Mouse (Mus musculus): ENCODE measurements at regions not wholly inside any gene's neighbourhood (a gene's known extent, or its start where the extent isn't known, plus 50 kb on each side); places are given as distances from the start of the nearest gene placed in this dataset.

DNA sequence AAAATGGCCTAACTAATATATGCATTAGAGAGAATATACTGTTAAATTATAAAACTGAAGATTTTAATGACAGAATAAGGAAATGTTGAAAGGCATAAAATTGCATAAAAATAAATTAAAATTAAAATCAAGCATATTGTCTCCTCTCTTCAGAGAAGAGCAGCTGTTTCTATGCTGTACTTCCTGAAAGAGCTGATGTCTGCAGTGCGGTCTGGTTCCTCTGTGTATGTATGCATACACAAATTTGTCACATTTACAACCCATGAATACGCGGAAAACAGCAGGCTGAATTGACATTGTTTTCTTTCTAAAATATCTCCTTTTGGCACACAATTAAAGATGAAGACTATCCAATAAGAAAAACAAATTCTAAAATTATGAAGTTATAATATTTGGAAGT, 278.5 kb downstream of the Olfr1505 start:
- in situ Hi-C loops (cut with MboI, MseI) = no loop called here

DNA sequence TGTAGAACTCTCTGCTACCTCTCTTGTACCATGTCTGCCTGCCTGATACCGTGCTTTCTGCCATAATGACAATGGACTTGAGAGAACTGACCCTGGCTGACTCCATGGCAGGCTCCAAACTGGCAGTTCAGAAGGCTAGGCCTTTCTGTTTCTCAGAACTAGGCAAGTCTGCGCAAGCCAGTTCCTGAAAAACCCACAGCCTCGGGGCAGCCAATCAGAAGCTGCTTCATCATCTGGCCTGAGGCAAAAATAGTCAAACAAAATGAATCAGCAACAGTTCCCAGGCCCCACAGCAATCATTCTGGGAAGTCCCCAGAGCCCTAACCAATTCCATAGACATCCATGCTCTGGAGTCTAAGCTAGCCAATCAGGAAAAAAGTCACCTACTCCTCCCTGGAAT, 284.5 kb downstream of the Olfr1505 start:
- in situ Hi-C loops (cut with MboI, MseI) = no loop called here

- in situ Hi-C loops (cut with MboI, MseI) = no loop called here
Observed at GRCm38 (mm10) chr19:14220507-14220909, 307.2 kb downstream of the Olfr1505 start.

DNA sequence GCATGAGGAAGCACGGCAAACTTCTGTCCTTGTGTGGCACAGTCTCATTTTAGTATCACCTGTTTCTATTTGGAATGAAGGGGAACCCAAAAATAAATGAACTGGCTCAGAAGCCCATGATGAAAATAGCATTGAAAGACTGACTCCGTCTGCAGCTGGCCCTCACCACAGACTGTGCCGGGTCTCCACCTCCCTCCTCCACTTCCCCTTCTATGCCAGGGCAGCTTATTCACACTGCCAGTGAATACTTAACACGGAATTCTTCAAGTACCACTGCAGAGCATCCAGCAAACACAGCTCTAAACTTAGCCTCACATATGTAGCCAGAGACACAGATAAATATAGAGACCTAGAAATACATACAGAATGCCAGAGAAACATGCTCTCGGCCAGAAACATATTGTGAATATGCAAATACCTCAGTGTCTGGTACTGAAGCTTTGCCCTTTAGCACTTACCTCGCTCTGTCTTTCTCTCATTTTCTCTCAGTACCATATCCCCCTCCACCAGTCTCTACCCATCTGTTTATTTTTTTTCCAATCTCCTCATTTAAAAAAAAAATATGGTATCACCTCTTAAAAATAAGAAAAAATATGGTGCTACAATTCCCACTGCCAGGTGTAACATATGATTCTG, 311.8 kb downstream of the Olfr1505 start:
- in situ Hi-C loops (cut with MboI, MseI) = loop anchor here (5.0 kb wide), 1 partner anchor 187 kb away; no protein-coding TSS in a partner anchor

DNA sequence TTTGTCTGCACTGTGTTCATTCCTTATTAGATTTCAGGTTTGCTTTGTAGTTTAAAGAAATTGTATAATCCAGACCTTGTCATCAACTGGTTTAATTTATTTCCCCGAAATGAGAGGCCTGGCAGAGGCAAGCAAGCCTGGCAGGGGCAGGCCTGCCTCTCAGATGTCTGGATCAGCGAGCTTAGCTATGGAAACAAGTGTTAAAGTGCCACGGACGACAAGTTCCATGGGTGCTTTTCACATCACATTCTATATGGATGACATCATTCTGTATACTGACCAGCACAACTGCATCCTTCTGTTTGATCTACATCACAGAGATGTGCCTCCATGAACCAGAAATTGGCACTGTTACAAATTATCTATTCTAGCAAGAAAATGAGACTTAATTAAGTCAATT, 312.5 kb downstream of the Olfr1505 start:
- in situ Hi-C loops (cut with MboI, MseI) = loop anchor here (5.0 kb wide), 1 partner anchor 187 kb away; no protein-coding TSS in a partner anchor

- in situ Hi-C loops (cut with MboI, MseI) = loop anchor here (5.0 kb wide), 1 partner anchor 186 kb away; no protein-coding TSS in a partner anchor
Observed at GRCm38 (mm10) chr19:14226521-14226920, 313.2 kb downstream of the Olfr1505 start.

- in situ Hi-C loops (cut with MboI, MseI) = no loop called here
Observed at GRCm38 (mm10) chr19:14243565-14243964, 330.2 kb downstream of the Olfr1505 start.

- in situ Hi-C loops (cut with MboI, MseI) = no loop called here
Observed at GRCm38 (mm10) chr19:14246973-14247614, 333.8 kb downstream of the Olfr1505 start.

GRCm38 (mm10) chr19:14247979-14248378, 334.6 kb downstream of the Olfr1505 start:
- in situ Hi-C loops (cut with MboI, MseI) = no loop called here

DNA sequence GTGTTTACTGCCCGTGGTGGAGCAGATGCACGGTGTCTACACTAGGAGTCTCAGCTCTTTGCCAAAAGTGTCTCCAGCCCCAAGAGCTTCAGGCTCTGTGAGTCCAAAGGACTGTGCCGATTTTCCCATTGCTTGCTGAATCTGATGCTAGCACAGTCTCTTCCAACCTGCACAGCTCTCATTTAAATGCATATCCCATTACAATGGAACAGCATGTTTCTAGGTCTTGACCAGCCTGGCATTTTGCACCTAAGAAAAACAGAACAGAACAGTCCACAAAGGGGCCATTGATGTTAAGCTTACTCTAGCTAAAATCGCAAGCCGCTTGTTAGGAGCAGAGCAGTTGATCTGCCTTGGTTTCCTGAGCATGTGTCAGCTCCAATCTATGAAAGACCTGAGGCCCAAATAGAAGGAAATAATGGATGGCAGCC, 339.2 kb downstream of the Tle4 start:
- in situ Hi-C loops (cut with MboI, MseI) = no loop called here

DNA sequence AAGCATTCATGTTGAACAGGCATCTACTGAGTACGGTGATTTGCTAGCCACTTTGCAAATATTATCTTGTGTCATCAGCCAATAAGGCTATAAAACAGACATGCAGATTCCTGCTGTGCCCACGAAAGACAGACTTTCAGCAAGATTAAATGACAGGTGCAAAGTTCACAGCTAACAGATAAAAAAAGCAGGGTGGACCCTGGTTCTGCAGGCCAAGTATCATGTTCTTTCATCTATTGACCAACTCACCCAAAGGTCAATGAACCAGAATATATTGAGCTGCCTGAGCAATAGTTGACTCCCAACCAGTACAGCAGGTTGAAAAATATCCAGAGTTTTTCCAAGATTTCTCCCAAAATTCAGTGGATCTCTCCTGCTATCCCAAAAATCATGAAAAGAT, 338.6 kb downstream of the Tle4 start:
- in situ Hi-C loops (cut with MboI, MseI) = no loop called here

- in situ Hi-C loops (cut with MboI, MseI) = no loop called here
Observed at GRCm38 (mm10) chr19:14289331-14289737, 308.5 kb downstream of the Tle4 start.

- in situ Hi-C loops (cut with MboI, MseI) = no loop called here
Observed at GRCm38 (mm10) chr19:14290911-14291310, 306.9 kb downstream of the Tle4 start.

- in situ Hi-C loops (cut with MboI, MseI) = no loop called here
Observed at GRCm38 (mm10) chr19:14293172-14293571, 304.7 kb downstream of the Tle4 start.

GRCm38 (mm10) chr19:14301176-14301943, 296.5 kb downstream of the Tle4 start:
- in situ Hi-C loops (cut with MboI, MseI) = no loop called here

GRCm38 (mm10) chr19:14314301-14314700, 283.6 kb downstream of the Tle4 start:
- in situ Hi-C loops (cut with MboI, MseI) = no loop called here

GRCm38 (mm10) chr19:14319677-14320191, 278.1 kb downstream of the Tle4 start:
- in situ Hi-C loops (cut with MboI, MseI) = no loop called here

- in situ Hi-C loops (cut with MboI, MseI) = no loop called here
Observed at GRCm38 (mm10) chr19:14325353-14326052, 272.3 kb downstream of the Tle4 start.

DNA sequence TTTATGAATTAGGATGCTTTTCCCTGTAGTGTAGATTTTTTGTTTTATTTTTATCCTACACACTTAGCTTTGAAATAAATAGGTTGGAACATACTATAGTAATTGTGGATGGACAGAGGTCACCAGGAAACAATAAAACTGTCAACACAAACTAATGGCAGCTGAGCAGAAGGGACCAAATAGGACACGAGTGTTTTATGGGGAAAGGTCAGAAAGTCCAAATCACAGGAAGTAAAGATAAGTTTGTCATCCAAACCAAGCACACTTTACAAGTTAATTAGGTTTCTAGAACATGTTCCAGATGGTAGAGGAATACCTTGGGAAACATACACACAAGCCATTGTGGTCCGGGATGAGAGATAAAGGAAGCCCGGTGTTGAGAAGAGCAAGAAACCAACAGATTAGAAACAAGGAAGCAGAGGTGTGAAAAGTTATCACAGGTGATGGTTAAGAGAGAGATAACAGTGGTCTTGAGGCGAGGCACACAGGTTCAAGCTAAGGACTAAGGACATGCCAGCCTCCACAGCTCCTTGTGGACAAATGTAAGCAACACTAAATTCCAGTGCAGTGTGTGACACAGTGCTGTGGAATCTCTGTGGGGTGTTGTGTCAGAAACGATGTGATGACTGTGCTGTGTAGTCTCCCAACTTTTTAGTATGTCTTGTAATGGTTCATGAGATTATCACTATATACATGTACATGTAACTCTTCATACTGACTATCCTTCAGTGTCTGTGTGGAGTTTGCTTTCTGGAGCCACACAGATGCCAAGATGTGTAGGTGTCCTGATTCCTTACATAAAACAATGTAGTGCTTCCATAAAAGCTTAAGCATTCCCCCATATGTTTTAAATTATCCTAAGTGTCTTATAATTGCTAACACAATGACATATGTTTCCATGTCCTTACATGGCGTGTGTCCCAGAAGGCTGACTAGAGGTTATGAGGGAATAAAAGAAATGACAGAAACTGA, 264.5 kb downstream of the Tle4 start:
- in situ Hi-C loops (cut with MboI, MseI) = no loop called here

DNA sequence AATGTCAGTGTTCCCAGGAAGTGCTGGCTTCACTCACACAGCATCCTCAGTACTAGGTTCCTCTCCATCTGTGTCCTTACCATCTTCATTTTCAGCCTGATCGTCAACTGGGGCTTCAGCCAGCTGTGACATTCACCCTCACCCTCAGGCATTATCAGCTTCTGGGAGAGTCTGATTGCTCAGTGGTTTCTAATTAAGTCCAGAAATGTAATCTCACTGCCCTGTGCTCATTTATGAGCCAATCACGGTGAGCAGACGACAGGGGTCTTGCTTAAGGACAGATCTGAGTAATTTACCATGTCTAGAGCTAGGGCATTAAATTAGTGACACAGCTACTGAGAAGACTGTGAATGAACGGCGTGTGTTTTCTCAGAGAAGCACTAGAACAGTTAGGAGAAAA, 260.8 kb downstream of the Tle4 start:
- in situ Hi-C loops (cut with MboI, MseI) = no loop called here

Data from regulatory T cell (primary cell).